In the genomic region with DNA sequence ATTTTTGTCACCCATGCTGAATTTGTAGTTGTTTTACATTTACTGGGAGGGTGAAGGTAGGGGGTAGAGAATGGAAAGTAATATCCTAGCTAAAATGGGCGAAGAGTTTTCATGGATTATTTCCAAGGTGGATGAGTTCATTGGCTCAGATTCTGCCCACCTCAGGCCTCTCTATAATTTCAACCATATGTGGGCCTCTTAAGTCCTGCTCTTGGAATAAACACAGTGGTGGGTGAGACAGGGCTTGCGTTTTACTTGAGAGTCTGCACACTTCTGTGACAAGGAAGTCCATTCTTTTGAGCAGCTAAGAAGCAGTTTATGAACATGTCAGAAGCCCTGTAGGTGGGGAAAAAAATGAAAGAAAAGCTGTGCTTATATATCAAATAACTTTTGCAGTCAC, we compare ENCODE assay signal across 26 mouse cellular contexts.
"Had no signal": no experiment of that assay in that cellular context is flagged by ENCODE, and none has a peak within 500 bp of the region (broad histone marks: within the 10 kb centered on the region; RNA-seq: fewer than 3 reads in every experiment).

No protein-coding gene starts in this region.

- H3K9me3 ChIP-seq: heart, embryonic 10.5 days; heart, embryonic 12.5 days; hindbrain, embryonic 10.5 days; hindbrain, embryonic 12.5 days; intestine, embryonic 15.5 days; limb, embryonic 10.5 days; limb, embryonic 12.5 days; liver, embryonic 13.5 days; liver, embryonic 15.5 days had no signal

- H3K36me3 ChIP-seq: heart, embryonic 10.5 days; heart, embryonic 12.5 days; hindbrain, embryonic 10.5 days; hindbrain, embryonic 12.5 days; intestine, embryonic 15.5 days; limb, embryonic 10.5 days; limb, embryonic 12.5 days; liver, embryonic 13.5 days; liver, embryonic 15.5 days had no signal

- H3K4me2 ChIP-seq: heart, embryonic 12.5 days; hindbrain, embryonic 12.5 days; hindbrain, embryonic 14.5 days; intestine, embryonic 15.5 days; limb, embryonic 12.5 days; liver, embryonic 11.5 days; liver, embryonic 13.5 days; liver, embryonic 15.5 days had no signal

- H3K4me3 ChIP-seq: heart, embryonic 10.5 days; heart, embryonic 12.5 days; hindbrain, embryonic 10.5 days; hindbrain, embryonic 12.5 days; intestine, embryonic 15.5 days; layer of hippocampus, adult 2 months; left cerebral cortex, adult 2 months; limb, embryonic 10.5 days; limb, embryonic 12.5 days; liver, embryonic 13.5 days; liver, embryonic 15.5 days had no signal

- H3K27me3 ChIP-seq: heart, embryonic 12.5 days; hindbrain, embryonic 12.5 days; intestine, embryonic 15.5 days; limb, embryonic 12.5 days; liver, embryonic 13.5 days; liver, embryonic 15.5 days had no signal

- H3K9ac ChIP-seq: heart, embryonic 12.5 days; hindbrain, embryonic 12.5 days; hindbrain, embryonic 14.5 days; intestine, embryonic 15.5 days; limb, embryonic 12.5 days; liver, embryonic 13.5 days; liver, embryonic 15.5 days had no signal

- H3K27ac ChIP-seq: heart, embryonic 10.5 days; hindbrain, embryonic 10.5 days; hindbrain, embryonic 12.5 days; hindbrain, embryonic 14.5 days; intestine, embryonic 15.5 days; layer of hippocampus, adult 2 months; left cerebral cortex, adult 2 months; limb, embryonic 10.5 days; limb, embryonic 12.5 days; liver, embryonic 13.5 days; liver, embryonic 15.5 days had no signal

- ATAC-seq: hindbrain, embryonic 16.5 days; inflammation-experienced regulatory T-cells, adult 6 months; intestine, embryonic 15.5 days; intestine, postnatal 0 days had no signal

- H3K4me1 ChIP-seq: heart, embryonic 10.5 days; heart, embryonic 12.5 days; hindbrain, embryonic 10.5 days; hindbrain, embryonic 12.5 days; intestine, embryonic 15.5 days; limb, embryonic 12.5 days; liver, embryonic 13.5 days; liver, embryonic 15.5 days had no signal

- DNase-seq: gastrocnemius, postnatal 14 days; heart, adult 18-20 months; heart, postnatal 10 days; heart, postnatal 4 days; kidney, adult 18-20 months; kidney, adult 8-10 months; kidney, postnatal 10 days; kidney, postnatal 25 days; kidney, postnatal 4 days; liver; liver, embryonic 13.5 days had no signal
